Comparison of ENCODE assay signal across 19 mouse cellular contexts in the genomic region with DNA sequence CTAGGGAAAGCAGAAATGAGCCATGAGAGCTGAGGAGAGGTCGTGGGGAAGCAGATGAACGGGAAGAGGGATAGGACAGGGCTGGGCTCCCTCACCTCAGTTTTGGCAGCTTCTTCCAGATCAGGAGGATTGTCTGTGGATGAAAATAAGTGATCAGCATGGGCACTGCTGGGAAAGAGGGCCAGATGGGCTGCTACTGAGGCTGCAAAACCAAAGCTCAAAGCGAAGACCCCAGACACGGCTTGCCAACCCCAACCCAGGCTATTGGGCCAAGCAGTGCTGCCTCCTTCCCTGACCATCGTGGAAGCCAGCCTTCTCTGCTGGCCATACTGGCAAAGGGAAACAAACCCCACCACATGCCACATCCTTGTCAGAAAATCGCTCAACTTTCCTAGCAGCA. TPM values are rescaled to one million over a fixed set of nuclear protein-coding genes. Genes with fewer than 3 reads are reported as not detected.
"Had no signal": no experiment of that assay in that cellular context is flagged by ENCODE, and none has a peak within 500 bp of the region (broad histone marks: within the 10 kb centered on the region; RNA-seq: fewer than 3 reads in every experiment).

No protein-coding gene starts in this region.

- DNase-seq: retina, postnatal 1 day; right cerebral cortex, adult 18-20 months; right cerebral cortex, postnatal 14 days; right cerebral cortex, postnatal 25 days; right cerebral cortex, postnatal 4 days; spleen, adult 18-20 months; thymus, adult 18-20 months; thymus, adult 2 months; thymus, postnatal 14 days; thymus, postnatal 25 days; thymus, postnatal 36 days; thymus, postnatal 4 days had no signal

- H3K9ac ChIP-seq: neural tube, embryonic 15.5 days; stomach, embryonic 15.5 days had no signal

- H3K27ac ChIP-seq: neural tube, embryonic 15.5 days; stomach, embryonic 15.5 days; stomach, postnatal 0 days had no signal

- H3K4me3 ChIP-seq: neural tube, embryonic 15.5 days; stomach, embryonic 15.5 days had no signal

- H3K36me3 ChIP-seq: neural tube, embryonic 15.5 days; stomach, embryonic 15.5 days had no signal

- H3K4me1 ChIP-seq: neural tube, embryonic 15.5 days had no signal

- H3K27me3 ChIP-seq: neural tube, embryonic 15.5 days; stomach, embryonic 15.5 days had no signal

RNA-seq across cellular contexts. Expression of gene Fcrla, which starts 33.7 kb away (rescaled TPM):
- polyA plus RNA-seq: neural tube, embryonic 14.5 days; neural tube, embryonic 15.5 days; stomach, embryonic 14.5 days had no signal

RNA-seq across cellular contexts. Expression of gene Fcrlb, which starts 48.4 kb away (rescaled TPM):
- polyA plus RNA-seq: stomach, embryonic 14.5 days; stomach, embryonic 16.5 days had no signal

RNA-seq across cellular contexts. Expression of gene Fcgr4, which starts 57.6 kb away (rescaled TPM):
- polyA plus RNA-seq: neural tube, embryonic 14.5 days; testis, adult 2 months had no signal
